Mouse (Mus musculus) heart, postnatal 0 days (tissue): ENCODE data around the gene Inka1. TPM values are rescaled to one million over a fixed set of nuclear protein-coding genes. Genes with fewer than 3 reads are reported as not detected.
A peak's percentile ranks its signal among the peaks of the same experiment; 100 is the strongest.

ENCODE experiments used
- ATAC-seq: fragments of 200-750 bp; cut with Nextera tagmentation; 2 replicates; pipeline ENCODE4 v1.8.0; 2017; ENCODE audit warnings: low read depth, moderate number of reproducible peaks, moderate library complexity; ENCODE audit not compliant: insufficient read depth
- DNase-seq: peaks from one replicate; pipeline ENCODE4 v3.0.0-alpha.2; 2016; ENCODE audit warnings: low spot score
- H3K27ac ChIP-seq: fragments of 300-500 bp; sonication (generic); 2 replicates; pipeline ENCODE4 v1.5.1; 2014; ENCODE audit warnings: low read depth, mild to moderate bottlenecking
- H3K27me3 ChIP-seq: fragments of 300-500 bp; sonication (generic); 2 replicates; pipeline ENCODE4 v1.6.1; 2014; ENCODE audit warnings: low read length, mixed read lengths; ENCODE audit not compliant: control insufficient read depth, insufficient read depth
- H3K36me3 ChIP-seq: fragments of 300-500 bp; sonication (generic); replicated peaks from 2 replicates; pipeline ENCODE4 v1.6.1; 2014; ENCODE audit warnings: low read length, mixed read lengths; ENCODE audit not compliant: control insufficient read depth, insufficient read depth
- H3K4me1 ChIP-seq: fragments of 300-500 bp; sonication (generic); 2 replicates; pipeline ENCODE4 v1.6.1; 2014; ENCODE audit warnings: antibody characterized with exemption; ENCODE audit not compliant: control insufficient read depth, insufficient read depth
- H3K4me2 ChIP-seq: fragments of 300-500 bp; sonication (generic); 2 replicates; pipeline ENCODE4 v1.6.1; 2014; ENCODE audit warnings: low read depth, mild to moderate bottlenecking, low read length, moderate library complexity
- H3K4me3 ChIP-seq: fragments of 300-500 bp; sonication (generic); 2 replicates; pipeline ENCODE4 v1.5.1; 2014; ENCODE audit warnings: low read depth, low read length
- H3K9ac ChIP-seq: fragments of 300-500 bp; sonication (generic); replicated peaks from 2 replicates; pipeline ENCODE4 v1.6.1; 2014; ENCODE audit warnings: low read depth, low read length, mixed read lengths
- H3K9me3 ChIP-seq: fragments of 300-500 bp; sonication (generic); replicated peaks from 2 replicates; pipeline ENCODE4 v1.6.1; 2016; ENCODE audit warnings: low read length; ENCODE audit not compliant: control insufficient read depth
- CTCF ChIP-seq: IDR thresholded peaks from 2 replicates; pipeline ENCODE4 v1.5.1; 2016; ENCODE audit warnings: antibody characterized with exemption, control low read depth, low read depth
- EP300 ChIP-seq: IDR thresholded peaks from 2 replicates; pipeline ENCODE4 v1.6.1; 2016; ENCODE audit warnings: antibody characterized with exemption, low read depth
- WGBS: fragments of 180-500 bp; shearing (Covaris S2); extraction: QIAGEN DNeasy Blood & Tissue Kit; methylation state at CpG from one replicate; pipeline ENCODE4 v1.1.7; 2014; 5-methylcytosine and 5-hydroxymethylcytosine counted together
- polyA plus RNA-seq: library from polyadenylated mRNA; unstranded; fragments of >200 nt; fragmentation: Nextera tagmentation; extraction: Ambion mirVana; gene quantifications from 2 replicates; pipeline ENCODE4 v1.2.1, GENCODE M21; 2015
- total RNA-seq: library from RNA; depleted of rRNA; stranded (reverse); fragments of >200 nt; gene quantifications from 2 replicates; pipeline ENCODE4 v1.2.3, GENCODE M21; 2014; ENCODE audit warnings: low replicate concordance

The Inka1 gene
- total and polyA plus RNA-seq, 2 experiments from 2014 or later: 34.3 to 37.0 TPM

GRCm38 (mm10) chr9:107983421-107983890 is 2.2 kb downstream of the Inka1 start:
- ATAC-seq (peak; percentile 66), DNase-seq (peak; percentile 93)
- 6% methylated on average over 4 of the region's 4 CpGs for WGBS
- H3K36me3 ChIP-seq: peaks cover 12% of the 10 kb centered on the region
- H3K27me3 ChIP-seq: no peaks in the 10 kb centered on the region
- H3K9me3 ChIP-seq: no peaks in the 10 kb centered on the region
- H3K27ac ChIP-seq: peak overlapping the region; percentile 98
- peaks cover 26% of the 10 kb centered on the region for H3K4me1 ChIP-seq
- TF ChIP-seq CTCF (no peak), EP300 (peak; percentile 97)
- peak overlapping the region; percentile 84 for H3K4me2 ChIP-seq
- H3K9ac ChIP-seq: peak overlapping the region; percentile 77
- H3K4me3 ChIP-seq: peak overlapping the region; percentile 80

- H3K4me3 ChIP-seq: peak within 1 kb of the TSS; percentile 80
- ATAC-seq: peak; percentile 66
- H3K9ac ChIP-seq: peak within 1 kb of the TSS; percentile 77
- TF ChIP-seq EP300 (peak; percentile 96), CTCF (no peak)
- H3K4me2 ChIP-seq: peak within 1 kb of the TSS; percentile 84
- WGBS: 8% methylated on average over 14 of the region's 14 CpGs
- peaks cover 26% of the 10 kb centered on the region for H3K4me1 ChIP-seq
- H3K9me3 ChIP-seq: no peaks in the 10 kb centered on the region
- H3K27me3 ChIP-seq: no peaks in the 10 kb centered on the region
- peak within 1 kb of the TSS; percentile 98 for H3K27ac ChIP-seq
- peak; percentile 92 for DNase-seq
- peaks cover 12% of the 10 kb centered on the region for H3K36me3 ChIP-seq
Observed at GRCm38 (mm10) chr9:107982681-107983346, 2.9 kb downstream of the Inka1 start, which contains the start of gene Gm20661. TSS of gene Gm20661 (plus strand) at chr9:107983058.

- WGBS: 48% methylated on average over 7 of the region's 7 CpGs
- TF ChIP-seq CTCF: no peak
- peak; percentile 37; the same call in 1 of the 2 replicates for TF ChIP-seq EP300
Observed at GRCm38 (mm10) chr9:107981684-107982605, 3.7 kb downstream of the Inka1 start.

GRCm38 (mm10) chr9:107978815-107979214 is 6.9 kb downstream of the Inka1 start:
- no peak for TF ChIP-seq CTCF
- no peak for TF ChIP-seq EP300
- Histone ChIP-seq H3K9me3 (no peaks in the 10 kb centered on the region), H3K36me3 (peaks cover 18% of the 10 kb centered on the region), H3K4me1 (peaks cover 50% of the 10 kb centered on the region), H3K9ac (no peak overlapping the region), H3K27ac (no peak overlapping the region), H3K4me3 (no peak overlapping the region), H3K4me2 (no peak overlapping the region), H3K27me3 (no peaks in the 10 kb centered on the region)
- 87% methylated on average over 12 of the region's 12 CpGs for WGBS
- ATAC-seq: no peak
- no peak for DNase-seq

More at GRCm38 (mm10) chr9:107981684-107982605, 3.7 kb downstream of the Inka1 start:
- Histone ChIP-seq H3K4me3 (peak overlapping the region; percentile 17), H3K9ac (peak overlapping the region; percentile 52), H3K27me3 (no peaks in the 10 kb centered on the region), H3K4me2 (peak overlapping the region; percentile 84), H3K9me3 (no peaks in the 10 kb centered on the region), H3K4me1 (peaks cover 26% of the 10 kb centered on the region), H3K36me3 (peaks cover 18% of the 10 kb centered on the region), H3K27ac (peak overlapping the region; percentile 98)
- ATAC-seq (peak; percentile 11; the same call in 1 of the 2 replicates), DNase-seq (peak; percentile 66)
